Mouse (Mus musculus) intestine, embryonic 14.5 days (tissue): Measurements from ENCODE around the gene Cd72. TPM values are rescaled to one million over a fixed set of nuclear protein-coding genes. Genes with fewer than 3 reads are reported as not detected.
A peak's percentile ranks its signal among the peaks of the same experiment; 100 is the strongest.

Experiments used
- ATAC-seq: fragments of 200-750 bp; cut with Nextera tagmentation; replicated peaks from 2 replicates; pipeline ENCODE4 v1.8.0; 2017; ENCODE audit warnings: low read depth, moderate number of reproducible peaks, moderate TSS enrichment, moderate library complexity; ENCODE audit not compliant: low FRiP score, low TSS enrichment
- DNase-seq: peaks from one replicate; pipeline ENCODE4 v3.0.0-alpha.2; 2018; ENCODE audit warnings: low spot score
- H3K27ac ChIP-seq: fragments of 300-500 bp; sonication (generic); 2 replicates; pipeline ENCODE4 v1.5.1; 2014; ENCODE audit warnings: low read depth, mild to moderate bottlenecking, control low read depth
- H3K27me3 ChIP-seq: fragments of 300-500 bp; sonication (generic); replicated peaks from 2 replicates; pipeline ENCODE4 v1.6.1; 2014; ENCODE audit warnings: low read length, control low read depth; ENCODE audit not compliant: control insufficient read depth, insufficient read depth
- H3K36me3 ChIP-seq: fragments of 300-500 bp; sonication (generic); 2 replicates; pipeline ENCODE4 v1.6.1; 2014; ENCODE audit warnings: low read length, control low read depth; ENCODE audit not compliant: control insufficient read depth, insufficient read depth
- H3K4me1 ChIP-seq: fragments of 300-500 bp; sonication (generic); replicated peaks from 2 replicates; pipeline ENCODE4 v1.6.1; 2014; ENCODE audit warnings: low read length, control low read depth, mixed read lengths; ENCODE audit not compliant: control insufficient read depth, insufficient read depth
- H3K4me2 ChIP-seq: fragments of 300-500 bp; sonication (generic); 2 replicates; pipeline ENCODE4 v1.6.1; 2014; ENCODE audit warnings: low read length
- H3K4me3 ChIP-seq: fragments of 300-500 bp; sonication (generic); 2 replicates; pipeline ENCODE4 v1.5.1; 2014; ENCODE audit warnings: low read depth, low read length, control low read depth, mixed read lengths
- H3K9ac ChIP-seq: fragments of 300-500 bp; sonication (generic); 2 replicates; pipeline ENCODE4 v1.6.1; 2014; ENCODE audit warnings: mild to moderate bottlenecking, low read length
- H3K9me3 ChIP-seq: fragments of 300-500 bp; sonication (generic); 2 replicates; pipeline ENCODE4 v1.6.1; 2016; ENCODE audit warnings: low read length, control low read depth; ENCODE audit not compliant: control insufficient read depth
- WGBS: fragments of 180-500 bp; shearing (Covaris S2); extraction: QIAGEN DNeasy Blood & Tissue Kit; methylation state at CpG from one replicate; pipeline ENCODE4 v1.1.7; 2014; 5-methylcytosine and 5-hydroxymethylcytosine counted together
- polyA plus RNA-seq: library from polyadenylated mRNA; unstranded; fragments of >200 nt; fragmentation: Nextera tagmentation; extraction: Ambion mirVana; gene quantifications from 2 replicates; pipeline ENCODE4 v1.2.1, GENCODE M21; 2014

The Cd72 gene
- polyA plus RNA-seq, 1 experiment from 2014 or later: 4.8 TPM

- Histone ChIP-seq H3K36me3 (peaks cover 38% of the 10 kb centered on the region), H3K9ac (no peak overlapping the region), H3K4me3 (no peak overlapping the region), H3K27ac (no peak overlapping the region), H3K27me3 (0 out of 2 replicates have a peak, but pooled peaks cover 2% of the 10 kb centered on the region), H3K4me1 (peaks cover 13% of the 10 kb centered on the region), H3K4me2 (no peak overlapping the region), H3K9me3 (no peaks in the 10 kb centered on the region)
- DNase-seq (no peak), ATAC-seq (no peak)
- 97% methylated on average over 13 of the region's 13 CpGs for WGBS
Observed at GRCm38 (mm10) chr4:43447251-43447650, 7.2 kb downstream of the Cd72 start.

- peak overlapping the region; percentile 85 for H3K4me3 ChIP-seq
- peak; percentile 76 for DNase-seq
- H3K27ac ChIP-seq: peak overlapping the region; percentile 87
- peak overlapping the region; percentile 90 for H3K4me2 ChIP-seq
- peak; percentile 11 for ATAC-seq
- under 1% methylated on average over 28 of the region's 28 CpGs for WGBS
- H3K36me3 ChIP-seq: peaks cover 38% of the 10 kb centered on the region
- peaks cover 13% of the 10 kb centered on the region for H3K4me1 ChIP-seq
- H3K9me3 ChIP-seq: no peaks in the 10 kb centered on the region
- peak overlapping the region; percentile 96 for H3K9ac ChIP-seq
- H3K27me3 ChIP-seq: no peaks in the 10 kb centered on the region
Observed at GRCm38 (mm10) chr4:43443511-43443910, 10.9 kb downstream of the Cd72 start.

GRCm38 (mm10) chr4:43442456-43443361 lies 11.7 kb downstream of the Cd72 start:
- peak overlapping the region; percentile 90 for H3K4me2 ChIP-seq
- H3K4me3 ChIP-seq: peak overlapping the region; percentile 85
- H3K9me3 ChIP-seq: no peaks in the 10 kb centered on the region
- peak overlapping the region; percentile 87 for H3K27ac ChIP-seq
- under 1% methylated on average over 49 of the region's 88 CpGs for WGBS
- DNase-seq: peak; percentile 85
- peak; percentile 72 for ATAC-seq
- peak overlapping the region; percentile 96 for H3K9ac ChIP-seq
- no peaks in the 10 kb centered on the region for H3K27me3 ChIP-seq
- H3K36me3 ChIP-seq: peaks cover 31% of the 10 kb centered on the region
- peaks cover 13% of the 10 kb centered on the region for H3K4me1 ChIP-seq

DNA sequence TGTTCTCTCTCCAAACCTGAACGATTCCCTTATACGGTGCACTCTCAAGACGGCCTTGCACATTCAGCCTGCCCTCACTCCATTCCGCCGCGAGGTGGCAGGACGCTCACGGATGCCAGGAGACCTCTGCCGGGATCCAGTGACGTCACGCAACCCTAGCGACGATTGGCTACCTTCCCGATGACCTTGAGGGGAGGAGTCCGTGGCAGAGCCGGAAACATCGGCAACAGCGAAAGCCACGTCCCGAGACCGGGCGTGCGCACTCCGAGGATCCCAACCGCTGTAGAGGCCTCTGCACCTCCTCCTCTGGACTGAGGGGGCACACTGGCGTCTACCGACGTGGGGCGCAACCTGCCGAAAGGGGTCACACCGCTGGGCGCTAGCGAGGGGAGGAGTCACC lies 12.4 kb downstream of the Cd72 start:
- under 1% methylated on average over 33 of the region's 33 CpGs for WGBS
- no peaks in the 10 kb centered on the region for H3K27me3 ChIP-seq
- DNase-seq: peak; percentile 99

DNA sequence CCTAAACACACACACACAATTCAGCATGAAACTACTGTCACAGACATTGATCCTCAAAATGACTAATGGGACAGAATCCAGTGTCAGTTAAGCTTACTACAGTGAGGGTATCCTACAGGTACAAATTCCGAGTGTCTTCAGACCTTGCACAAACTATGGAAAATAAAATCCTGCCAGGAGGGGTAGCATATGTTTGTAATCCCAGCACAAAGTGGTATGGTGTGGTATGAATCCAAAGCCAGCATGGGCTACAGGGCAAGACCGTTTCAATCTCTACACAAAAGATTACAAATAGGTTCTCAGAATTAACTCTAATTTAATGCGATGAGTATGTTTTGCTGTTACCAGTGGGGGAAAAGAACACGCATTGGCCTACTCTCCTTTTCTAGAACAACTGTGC lies 12.8 kb downstream of the Cd72 start, which contains the start of gene Tesk1:
TSS of gene Tesk1 (plus strand) at position 301 of the 400 bp plus-strand sequence.
- H3K4me3 ChIP-seq: peak within 1 kb of the TSS; percentile 85
- no peaks in the 10 kb centered on the region for H3K9me3 ChIP-seq
- H3K36me3 ChIP-seq: peaks cover 20% of the 10 kb centered on the region
- H3K4me2 ChIP-seq: peak within 1 kb of the TSS; percentile 90
- 30% methylated on average over 4 of the region's 4 CpGs for WGBS
- H3K4me1 ChIP-seq: peaks cover 13% of the 10 kb centered on the region
- H3K9ac ChIP-seq: peak within 1 kb of the TSS; percentile 96
- no peak for DNase-seq
- ATAC-seq: no peak
- no peaks in the 10 kb centered on the region for H3K27me3 ChIP-seq
- H3K27ac ChIP-seq: peak within 1 kb of the TSS; percentile 87

More for the DNA sequence above, 12.4 kb downstream of the Cd72 start:
- Histone ChIP-seq H3K27ac (peak overlapping the region; percentile 87), H3K9me3 (no peaks in the 10 kb centered on the region), H3K9ac (peak overlapping the region; percentile 96), H3K4me3 (peak overlapping the region; percentile 85), H3K36me3 (peaks cover 24% of the 10 kb centered on the region), H3K4me2 (peak overlapping the region; percentile 90), H3K4me1 (peaks cover 13% of the 10 kb centered on the region)
- peak; percentile 93 for ATAC-seq

- ATAC-seq (no peak), DNase-seq (no peak)
- Histone ChIP-seq H3K36me3 (no peaks in the 10 kb centered on the region), H3K4me3 (no peak overlapping the region), H3K4me2 (no peak overlapping the region), H3K27me3 (0 out of 2 replicates have a peak, but pooled peaks cover 2% of the 10 kb centered on the region), H3K27ac (no peak overlapping the region), H3K9ac (no peak overlapping the region), H3K4me1 (peaks cover 8% of the 10 kb centered on the region), H3K9me3 (no peaks in the 10 kb centered on the region)
- 89% methylated on average over 1 of the region's 1 CpGs for WGBS
Observed at GRCm38 (mm10) chr4:43432832-43433231, 21.6 kb downstream of the Cd72 start.

DNA sequence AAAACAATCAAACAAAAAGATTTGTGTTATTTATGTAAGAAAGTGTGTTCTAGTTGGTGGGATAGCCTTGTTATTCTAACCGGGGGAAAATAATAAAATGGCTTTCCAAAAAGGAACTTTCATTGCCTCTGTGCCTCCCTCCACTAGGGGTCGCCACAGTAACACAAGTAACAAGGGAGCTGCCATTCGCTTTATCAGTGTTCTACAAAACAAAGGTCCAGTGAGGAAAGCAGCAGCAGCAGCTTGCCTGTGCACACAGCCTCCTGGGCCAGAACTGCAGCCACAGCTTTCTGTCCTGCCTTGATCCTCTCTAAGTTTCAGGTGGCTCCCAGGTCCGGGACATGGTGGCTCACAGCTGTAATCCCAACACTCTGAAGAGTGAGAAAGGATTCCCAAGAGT lies 22.7 kb downstream of the Cd72 start:
- H3K36me3 ChIP-seq: peaks cover 4% of the 10 kb centered on the region; the same call in 1 of the 2 replicates
- H3K27me3 ChIP-seq: peaks cover 11% of the 10 kb centered on the region
- H3K27ac ChIP-seq: no peak overlapping the region
- no peak overlapping the region for H3K4me3 ChIP-seq
- H3K9ac ChIP-seq: no peak overlapping the region
- H3K4me1 ChIP-seq: peaks cover 8% of the 10 kb centered on the region
- ATAC-seq: peak; percentile 43; the same call in 1 of the 2 replicates
- H3K4me2 ChIP-seq: no peak overlapping the region
- H3K9me3 ChIP-seq: no peaks in the 10 kb centered on the region
- peak; percentile 86 for DNase-seq
- 4% methylated on average over 4 of the region's 4 CpGs for WGBS

- ATAC-seq (0 out of 2 replicates have a peak, but pooled peaks have one; percentile 17), DNase-seq (no peak)
- H3K9ac ChIP-seq: 0 out of 2 replicates have a peak within 1 kb of the TSS, but pooled peaks have one; percentile 23
- H3K27ac ChIP-seq: no peak within 1 kb of the TSS
- WGBS: 9% methylated on average over 10 of the region's 10 CpGs
- peaks cover 8% of the 10 kb centered on the region for H3K4me1 ChIP-seq
- peaks cover 31% of the 10 kb centered on the region for H3K36me3 ChIP-seq
- peaks cover 24% of the 10 kb centered on the region for H3K27me3 ChIP-seq
- H3K9me3 ChIP-seq: no peaks in the 10 kb centered on the region
- H3K4me2 ChIP-seq: peak within 1 kb of the TSS; percentile 36
- no peak within 1 kb of the TSS for H3K4me3 ChIP-seq
Observed at GRCm38 (mm10) chr4:43428946-43429345, 25.5 kb downstream of the Cd72 start, which contains the start of gene Fam166b. Gene Fam166b (minus strand): TSS chr4:43429134.
